Mouse (Mus musculus) CH12.LX (cell line): ENCODE data around the gene 2610001J05Rik.

ENCODE experiments used
- CHD1 ChIP-seq: IDR thresholded peaks from 2 replicates; pipeline ENCODE4 v1.6.1; 2012; ENCODE audit warnings: low read depth, low read length, improper control_type of control experiment, inconsistent platforms
- CTCF ChIP-seq, 2 experiments: IDR thresholded peaks in 1 of 2; conservative IDR thresholded peaks in 1 of 2; 2 replicates each; pipeline ENCODE4 v1.5.1; 2011 to 2012; ENCODE audit warnings: low read depth in 2 of 2, low read length in 2 of 2, improper control_type of control experiment in 1 of 2, inconsistent platforms in 1 of 2, mild to moderate bottlenecking in 1 of 2, moderate library complexity in 1 of 2
- EP300 ChIP-seq: IDR thresholded peaks from 2 replicates; pipeline ENCODE4 v1.6.1; 2011; ENCODE audit warnings: low read length, improper control_type of control experiment
- ETS1 ChIP-seq: conservative IDR thresholded peaks from 2 replicates; pipeline ENCODE4 v1.6.1; 2012; ENCODE audit warnings: low read depth, mild to moderate bottlenecking, inconsistent platforms, low read length, improper control_type of control experiment, moderate library complexity
- GABPA ChIP-seq: IDR thresholded peaks from 2 replicates; pipeline ENCODE4 v1.6.1; 2012; ENCODE audit warnings: low read depth, low read length, improper control_type of control experiment, inconsistent platforms; ENCODE audit not compliant: insufficient replicate concordance
- HCFC1 ChIP-seq: IDR thresholded peaks from 2 replicates; pipeline ENCODE4 v1.6.1; 2012; ENCODE audit warnings: low read depth, mild to moderate bottlenecking, inconsistent platforms, low read length, improper control_type of control experiment
- KAT2A ChIP-seq: IDR thresholded peaks from 2 replicates; pipeline ENCODE4 v1.6.1; 2012; ENCODE audit warnings: low read length, improper control_type of control experiment, inconsistent platforms; ENCODE audit not compliant: insufficient replicate concordance
- MEF2A ChIP-seq: IDR thresholded peaks from 2 replicates; pipeline ENCODE4 v1.6.1; 2014; ENCODE audit warnings: low read depth, mild to moderate bottlenecking, inconsistent platforms, low read length, improper control_type of control experiment, borderline replicate concordance
- MYC ChIP-seq: IDR thresholded peaks from 2 replicates; pipeline ENCODE4 v1.6.1; 2011; ENCODE audit warnings: low read depth, mild to moderate bottlenecking, improper control_type of control experiment, low read length
- POLR2A ChIP-seq: IDR thresholded peaks from 2 replicates; pipeline ENCODE4 v1.6.1; 2011; ENCODE audit warnings: low read depth, mild to moderate bottlenecking, improper control_type of control experiment, low read length
- SIN3A ChIP-seq: IDR thresholded peaks from 2 replicates; pipeline ENCODE4 v1.6.1; 2012; ENCODE audit warnings: low read length, improper control_type of control experiment, inconsistent platforms
- TCF12 ChIP-seq: IDR thresholded peaks from 2 replicates; pipeline ENCODE4 v1.6.1; 2014; ENCODE audit warnings: low read depth, mild to moderate bottlenecking, inconsistent platforms, low read length, improper control_type of control experiment

- no peak for TF ChIP-seq EP300
- no peak for TF ChIP-seq MEF2A
- no peak for TF ChIP-seq TCF12
- no peak for TF ChIP-seq CTCF (conservative IDR thresholded peaks at IDR 0.05 in 1 of 2, IDR thresholded peaks at IDR 0.05 in 1 of 2; ENCODE audit: low read depth in 2 of 2, low read length in 2 of 2)
- TF ChIP-seq ETS1, result no peak
- TF ChIP-seq HCFC1, result no peak
- no peak for TF ChIP-seq CHD1
- no peak for TF ChIP-seq MYC
- TF ChIP-seq GABPA, result no peak
- no peak for TF ChIP-seq POLR2A
- no peak for TF ChIP-seq SIN3A
- no peak for TF ChIP-seq KAT2A
These were observed 11.6 kb upstream of the 2610001J05Rik start for GRCm38 (mm10) chr6:13882919-13883318.
